Mouse (Mus musculus) gastrocnemius, postnatal 4 days (tissue): ENCODE measurements around the gene Carhsp1. TPM values are rescaled to one million over a fixed set of nuclear protein-coding genes. Genes with fewer than 3 reads are reported as not detected.

ENCODE experiments used
- DNase-seq, 2 experiments: peaks; one replicate each; pipeline ENCODE4 v3.0.0; 2021 to 2022; ENCODE audit warnings: low spot score in 2 of 2, mixed read lengths in 2 of 2
- long read RNA-seq, 2 experiments: library from polyadenylated mRNA; stranded (forward); transcript quantifications; one replicate each; pipeline ENCODE4 v2.0.0; 2021
- total RNA-seq, 2 experiments: library from RNA; stranded (reverse); gene quantifications; 2 replicates each; pipeline ENCODE4 v1.2.3; 2021

Gene Carhsp1
- total RNA-seq = 10 to 100 TPM; 44.8 to 49.2 TPM
- long read RNA-seq, experiment 1, transcript Carhsp1-201 (4 exons, 2,858 nt) = major isoform, 45 of 55 reads
- long read RNA-seq, experiment 1, partial matches to known transcripts = 0 of 55 reads
- long read RNA-seq, experiment 1, other reads (novel, unspliced or antisense) = 10 of 55 reads
- long read RNA-seq, experiment 2, transcript Carhsp1-201 (4 exons, 2,858 nt) = major isoform, 34 of 49 reads
- long read RNA-seq, experiment 2, partial matches to known transcripts = 0 of 49 reads
- long read RNA-seq, experiment 2, other reads (novel, unspliced or antisense) = 15 of 49 reads

DNA sequence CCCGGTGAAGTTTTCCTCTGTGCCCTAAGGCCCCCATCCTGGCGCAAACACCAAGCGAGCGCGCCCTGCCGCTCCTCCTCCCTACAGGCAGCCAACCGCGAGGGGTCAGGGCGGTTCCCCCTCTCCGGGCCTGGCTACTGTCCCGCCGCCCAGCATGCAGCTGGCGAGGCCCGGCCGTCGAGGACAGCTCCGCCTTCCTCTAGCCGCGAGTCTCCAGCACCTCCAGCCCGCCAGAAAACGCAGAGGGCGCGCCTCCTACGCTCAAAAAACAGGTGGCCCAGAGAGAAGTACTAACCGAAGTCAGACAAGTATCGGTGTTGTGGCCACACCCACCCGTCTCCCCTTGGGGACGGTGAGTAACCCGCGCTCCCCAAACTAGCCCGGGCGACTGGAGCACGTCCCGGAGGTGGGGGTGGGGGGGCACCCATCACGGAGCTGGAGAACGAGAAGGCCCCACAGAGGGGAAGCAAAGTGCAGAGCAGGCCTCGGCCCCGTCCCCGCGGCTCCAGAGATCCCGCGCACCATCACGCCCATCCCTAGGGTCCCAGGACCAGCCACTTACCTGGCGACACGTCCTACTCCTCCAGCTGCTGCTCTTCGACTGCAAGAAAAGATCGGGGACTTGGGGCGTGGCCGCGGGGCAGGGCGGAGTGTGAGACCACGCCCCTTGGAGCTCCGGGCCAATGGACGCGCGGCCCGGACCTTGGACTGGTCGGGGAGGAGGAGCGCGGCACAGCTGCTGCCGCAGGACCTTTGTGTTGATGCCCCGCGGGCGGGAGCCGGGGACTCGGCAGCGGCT is at the start of gene Carhsp1:
Carhsp1 (minus strand) TSS at position 605 of the 799 bp plus-strand sequence.
- peak; percentile 91 to 95 for DNase-seq

DNA sequence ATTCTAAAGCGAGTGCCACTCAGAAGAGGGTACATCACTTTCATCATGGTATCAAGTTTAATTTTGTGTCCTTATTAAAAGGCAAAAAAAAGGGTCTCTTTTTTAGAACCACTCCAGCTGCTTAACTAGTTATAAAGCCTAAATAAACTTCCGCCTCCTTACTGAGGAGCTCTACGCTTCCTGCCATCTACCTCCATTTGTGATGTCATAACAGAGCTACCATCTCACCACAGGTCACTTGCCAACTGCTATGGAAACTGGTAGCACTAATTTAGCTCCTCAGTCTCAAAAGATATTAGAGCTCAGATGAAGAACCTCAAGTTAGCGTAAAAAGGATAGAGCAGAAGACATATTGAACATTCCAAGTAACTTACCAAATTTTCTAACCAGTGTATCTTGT is 48.5 kb upstream of the Carhsp1 start:
- DNase-seq = no peak

DNA sequence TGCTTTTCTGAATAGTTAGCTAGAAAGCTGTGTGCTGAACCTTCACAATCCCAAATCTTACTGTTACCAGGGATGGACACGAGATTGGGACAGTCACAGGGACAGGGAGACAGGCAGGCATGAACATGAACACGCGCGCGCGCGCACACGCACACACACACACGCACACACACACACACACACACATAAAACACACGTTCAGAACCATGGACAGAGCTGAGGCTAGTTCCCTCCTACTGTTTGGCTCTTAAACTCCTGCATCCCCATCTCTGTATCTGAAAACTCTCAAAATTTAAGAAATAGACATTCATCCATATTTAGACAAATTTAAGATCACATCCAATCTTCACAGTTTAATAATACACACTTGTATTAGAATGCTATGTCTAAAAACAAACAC is 45.8 kb upstream of the Carhsp1 start:
- DNase-seq = no peak

DNA sequence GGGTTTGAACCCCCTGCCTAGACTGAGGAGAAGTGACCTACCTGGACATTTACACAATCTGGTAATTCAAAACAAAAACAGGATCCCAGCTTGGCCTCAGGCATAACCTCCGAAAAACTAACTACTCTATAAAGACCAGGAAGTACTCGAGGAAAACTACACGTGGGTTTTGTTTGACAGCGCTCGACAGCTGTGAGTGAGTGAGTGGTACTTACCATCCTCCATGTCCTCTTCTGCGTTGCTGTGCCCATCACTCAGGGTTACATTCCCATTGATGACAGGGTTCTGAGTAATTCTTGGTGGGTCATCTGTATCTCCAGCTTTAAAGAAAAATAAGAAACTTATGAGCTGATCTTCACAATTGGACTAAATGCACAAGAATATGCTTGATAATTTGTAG is 44.3 kb upstream of the Carhsp1 start:
- DNase-seq = no peak

DNA sequence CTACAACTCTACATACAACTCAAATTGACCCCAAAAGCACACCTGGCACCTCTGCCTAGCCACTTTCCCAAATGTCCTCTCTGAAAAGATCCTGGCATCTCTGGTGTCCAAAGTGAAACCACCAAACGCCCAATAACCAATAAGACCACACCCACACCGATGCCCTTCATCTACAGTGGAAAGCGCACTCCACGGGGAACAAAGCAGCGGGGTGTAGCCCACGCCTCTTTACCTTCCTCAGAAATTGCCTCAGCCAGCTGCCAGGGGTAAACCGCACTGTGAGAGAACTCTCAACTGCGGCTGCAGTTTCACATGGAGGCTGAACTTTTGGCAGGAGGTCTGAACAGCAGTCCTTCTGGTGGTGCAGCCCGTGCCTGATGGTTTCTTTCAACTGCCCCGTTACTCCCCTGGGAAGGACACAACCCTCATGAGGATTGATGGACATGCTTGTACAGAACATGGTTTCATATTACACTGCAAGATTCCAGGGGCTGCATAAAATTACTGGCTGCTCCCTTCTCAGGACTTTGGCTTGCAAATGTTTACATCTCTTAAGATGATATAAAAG is 43.6 kb upstream of the Carhsp1 start:
- no peak for DNase-seq

DNA sequence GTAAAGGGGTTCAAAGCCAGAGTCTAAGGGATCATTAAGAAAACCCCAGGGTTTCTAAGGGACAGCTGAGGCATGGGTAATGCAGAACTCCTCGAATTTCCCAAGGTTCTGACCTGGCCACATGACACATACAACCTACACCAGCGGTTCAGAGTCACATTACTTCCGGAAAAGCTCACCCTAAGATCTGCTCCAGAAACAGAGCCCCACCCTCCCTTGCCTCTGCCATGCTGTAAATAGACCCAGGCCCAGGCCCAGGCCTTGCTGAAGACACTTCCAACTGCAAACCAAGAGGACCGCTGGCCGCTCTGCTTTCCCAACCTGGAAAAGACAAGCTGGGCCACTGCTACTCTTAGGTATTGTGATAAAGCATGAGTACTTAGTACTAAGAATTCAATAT is 42.9 kb upstream of the Carhsp1 start:
- no peak for DNase-seq

DNA sequence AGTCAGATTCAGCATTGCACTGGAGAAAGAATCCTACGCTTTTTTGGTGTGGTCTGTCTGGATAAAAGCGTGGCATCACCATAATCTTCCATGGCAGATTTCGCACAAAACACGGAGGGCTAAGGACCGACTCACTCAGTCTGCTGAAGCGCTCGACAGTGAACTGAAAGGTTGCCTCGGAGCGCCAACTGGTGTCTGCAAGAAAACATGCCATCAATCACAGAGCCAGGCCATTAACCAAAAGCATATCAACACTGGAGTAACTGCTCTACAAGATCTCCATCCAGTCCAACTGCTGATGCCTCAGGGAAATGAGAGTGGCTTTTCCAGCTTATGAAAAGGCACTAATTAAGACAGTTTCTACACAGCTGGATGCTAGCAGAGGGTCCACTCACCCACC is 40.0 kb upstream of the Carhsp1 start:
- no peak for DNase-seq

DNA sequence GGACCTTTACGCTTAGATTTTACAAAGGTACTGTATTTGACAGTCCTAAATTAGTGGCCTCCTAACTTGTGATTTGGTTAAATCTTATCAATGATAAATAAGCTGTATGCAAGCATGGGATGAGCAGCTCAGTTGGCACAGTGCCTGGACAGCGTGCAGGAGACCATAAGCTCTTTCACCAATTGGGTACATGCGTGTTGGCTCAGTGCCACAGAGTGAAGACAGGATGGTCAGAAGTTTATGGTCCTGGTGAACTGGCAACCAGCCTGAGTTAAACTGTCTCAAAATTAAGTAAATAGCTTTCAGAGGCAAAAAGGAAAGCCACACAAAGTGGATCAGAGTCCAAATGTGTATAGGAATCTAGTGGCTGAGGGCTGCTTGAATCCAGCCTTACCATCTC is 28.6 kb upstream of the Carhsp1 start:
- DNase-seq = no peak

DNA sequence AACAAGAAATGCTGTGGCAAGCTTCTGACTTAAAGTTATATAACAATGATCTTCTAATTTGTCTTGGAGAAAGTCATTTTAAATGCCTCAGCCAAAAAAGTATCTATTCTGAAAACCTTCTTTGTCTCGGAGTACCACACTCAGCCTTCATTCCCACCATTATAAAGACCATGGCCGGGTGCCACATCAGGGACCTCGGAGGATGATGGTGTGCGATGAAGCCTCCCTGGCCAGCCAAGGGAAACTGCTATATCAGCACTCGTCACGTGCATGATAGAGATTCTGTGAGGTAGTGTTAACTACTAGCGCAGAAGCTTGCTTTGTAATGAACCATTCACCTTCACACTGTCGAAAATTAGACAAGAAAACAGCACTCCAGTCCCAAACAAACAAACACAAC is 27.6 kb upstream of the Carhsp1 start:
- no peak for DNase-seq

DNA sequence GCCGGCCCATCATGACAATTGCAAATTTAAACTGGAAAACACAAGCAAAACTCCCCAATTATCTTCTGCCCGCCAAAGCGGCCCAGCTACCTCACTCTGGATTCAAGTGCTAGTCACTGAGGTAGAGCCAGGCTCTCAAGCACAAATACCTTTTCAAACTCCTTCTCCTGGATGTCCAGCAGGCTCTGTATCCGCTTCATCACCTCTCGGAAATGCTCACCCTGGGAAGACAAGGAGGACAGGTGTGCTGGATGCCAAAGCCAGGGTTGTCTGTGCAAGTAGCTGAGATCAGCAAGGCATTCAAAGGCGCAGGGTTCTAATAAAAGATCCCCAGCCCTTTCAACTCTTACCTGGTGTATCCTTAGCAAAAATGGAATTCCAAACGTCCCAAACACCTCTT is 19.3 kb upstream of the Carhsp1 start:
- DNase-seq = no peak

DNA sequence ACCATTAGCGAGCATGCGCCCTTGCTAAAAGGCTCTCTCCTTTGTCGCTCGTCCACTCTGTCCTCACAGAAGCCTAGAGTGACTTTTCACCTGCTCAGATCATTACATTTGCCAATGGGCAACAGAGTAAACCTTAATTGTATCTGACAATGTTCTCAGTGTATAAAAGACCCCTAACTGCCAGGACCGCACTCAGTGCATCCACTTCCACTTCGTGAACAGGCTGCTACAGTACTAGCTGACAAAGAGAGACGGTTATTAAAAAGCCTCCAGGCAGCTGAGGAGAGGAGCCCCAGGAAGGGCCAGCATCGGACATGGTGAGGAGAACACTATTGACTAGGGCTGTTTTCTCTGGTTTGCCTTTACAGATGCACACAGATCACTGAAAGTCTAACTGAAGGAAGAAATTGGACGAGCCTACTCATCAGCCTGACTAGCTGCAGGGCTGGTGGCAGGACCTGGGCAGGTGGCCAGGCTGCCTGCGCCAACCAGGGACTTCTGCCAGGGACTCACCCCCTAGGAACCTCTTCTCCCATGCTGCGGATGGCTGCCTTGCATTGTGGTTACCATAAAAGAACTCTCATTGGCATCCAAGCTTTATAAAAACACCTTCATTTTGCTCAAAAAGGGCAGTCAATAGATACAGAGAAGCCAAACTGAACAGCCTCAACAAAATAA is 18.2 kb upstream of the Carhsp1 start:
- no peak for DNase-seq

DNA sequence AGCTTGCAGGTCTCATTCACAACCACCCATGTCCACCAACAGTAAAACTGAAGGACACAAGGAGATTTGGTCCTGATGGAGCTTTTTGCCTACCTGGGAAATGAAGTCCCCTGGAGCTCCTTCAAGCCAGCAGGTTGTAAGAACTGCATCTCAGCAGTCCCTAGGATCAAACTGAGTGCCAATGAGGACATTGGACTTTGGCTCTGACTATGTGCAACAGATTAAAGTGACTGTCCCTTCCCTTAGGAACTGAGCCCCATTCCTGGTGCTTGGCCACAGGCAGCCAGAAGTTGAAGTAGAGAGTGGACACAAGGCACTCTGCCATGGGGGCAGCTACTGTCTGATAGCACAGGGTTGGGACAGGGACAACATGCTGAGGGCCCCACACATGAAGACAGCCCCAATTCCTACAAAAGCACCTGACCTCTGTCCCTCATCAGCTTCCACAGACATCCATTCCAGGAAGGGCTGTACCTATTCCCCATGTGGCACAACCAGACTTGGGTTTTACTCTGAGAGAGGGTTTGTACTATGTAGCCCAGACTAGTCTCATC is 15.7 kb upstream of the Carhsp1 start:
- no peak for DNase-seq

DNA sequence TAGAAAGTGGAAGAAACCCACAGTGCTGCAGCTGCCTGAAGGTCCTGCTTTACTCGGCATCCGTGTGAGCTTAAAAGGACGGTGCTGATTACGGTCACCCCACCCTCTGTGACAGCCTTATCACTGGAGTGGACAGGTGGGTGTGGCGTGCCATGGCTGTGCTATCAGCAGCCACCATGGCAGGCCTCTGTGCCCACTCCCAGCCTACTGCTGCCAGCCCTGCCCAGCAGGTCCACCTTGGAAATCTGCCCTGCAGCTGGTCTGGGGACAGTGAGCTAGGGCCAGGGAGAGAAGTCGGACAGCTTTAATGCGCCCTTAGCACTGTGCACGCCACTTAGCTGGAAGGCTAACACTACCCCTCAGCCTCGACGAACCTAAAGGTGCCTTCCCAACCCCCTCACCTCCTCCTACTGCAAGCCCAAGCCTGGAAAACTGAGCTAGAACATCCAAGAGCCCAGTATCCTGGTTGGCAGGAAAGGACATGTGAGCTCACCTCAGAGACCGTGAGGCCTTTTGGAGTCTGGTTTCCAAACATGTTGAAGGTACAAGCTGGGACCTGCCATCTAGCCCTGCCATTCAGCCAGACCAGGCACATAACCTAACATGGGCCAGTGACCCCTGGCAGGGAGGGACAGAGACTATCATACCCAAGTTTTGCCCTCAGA is 15.0 kb upstream of the Carhsp1 start:
- DNase-seq = no peak

DNA sequence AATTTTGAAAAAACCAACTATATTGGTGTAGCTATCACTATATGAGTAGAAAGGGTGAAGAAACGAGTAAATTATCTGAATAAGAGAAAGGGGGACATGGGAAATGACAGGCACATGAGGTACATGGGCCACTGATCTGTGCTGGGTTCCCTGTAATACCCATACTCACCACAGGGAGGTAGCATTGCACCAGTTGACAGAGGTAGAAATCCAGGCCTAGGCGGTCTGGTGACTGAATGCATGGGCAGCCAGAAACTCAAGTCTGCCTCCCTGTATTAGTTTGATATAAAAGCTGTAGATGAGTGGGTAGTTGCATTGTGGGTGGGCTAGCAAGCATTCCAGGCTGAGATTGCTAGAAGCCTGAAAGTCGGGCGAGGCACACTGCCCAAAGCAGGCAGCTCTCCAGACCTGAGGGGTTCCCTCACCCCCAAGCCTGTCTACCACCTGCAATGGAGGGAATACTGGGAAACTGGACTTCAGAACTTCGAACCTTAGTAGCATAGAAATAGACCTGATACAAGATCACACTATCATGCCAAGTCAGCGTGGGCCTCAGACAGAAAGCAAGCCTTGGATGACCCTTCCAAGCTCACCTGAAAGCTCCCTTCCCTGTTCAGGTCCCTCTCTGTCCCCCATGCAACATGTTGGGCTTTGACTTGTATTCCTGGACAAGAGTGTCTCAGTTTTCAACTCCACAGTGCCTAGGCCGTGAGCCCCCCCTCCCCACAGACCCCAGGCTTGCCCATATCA is 14.3 kb upstream of the Carhsp1 start:
- peak in 1 of 2 experiments; percentile 71 for DNase-seq

DNA sequence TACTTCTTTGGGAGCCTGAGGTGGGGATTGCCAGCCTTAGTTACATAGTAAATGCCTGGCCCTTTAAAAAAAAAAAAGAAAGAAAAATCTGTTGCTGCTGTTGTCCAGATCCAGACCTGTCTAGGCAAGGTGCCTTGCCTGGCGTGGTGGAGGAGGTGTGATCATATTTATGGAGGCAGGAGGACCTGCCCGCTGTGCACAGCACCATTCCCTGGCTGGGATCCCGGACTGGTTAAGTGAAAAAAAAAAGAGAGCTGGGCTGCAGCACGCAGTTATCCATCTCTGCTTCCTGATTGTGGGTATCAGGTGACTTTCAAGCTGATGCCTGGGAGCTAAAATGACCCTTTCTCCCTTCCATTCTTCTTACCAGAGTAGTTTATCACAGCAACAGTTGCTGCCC is 13.1 kb upstream of the Carhsp1 start:
- DNase-seq = no peak

DNA sequence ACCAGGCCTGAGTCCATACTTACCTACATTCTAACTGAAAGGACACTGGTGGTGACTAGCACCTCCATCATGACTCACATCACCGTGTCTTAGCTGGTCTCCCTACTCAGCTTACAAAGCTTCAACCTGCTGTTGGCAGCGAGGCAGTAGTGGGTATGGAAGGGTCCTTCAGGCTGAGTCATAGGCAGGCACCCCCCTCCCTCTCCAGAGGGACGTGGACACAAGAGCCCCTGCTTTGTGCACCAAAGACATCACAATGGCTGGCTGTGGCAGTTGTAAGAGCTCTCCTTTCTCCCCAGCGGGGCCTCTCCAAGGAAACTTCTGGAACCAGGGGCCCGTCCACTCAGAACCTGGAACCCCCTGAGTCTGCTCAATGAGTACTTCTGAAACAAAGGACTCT is 8.5 kb upstream of the Carhsp1 start, which contains the start of gene Gm5767:
Gm5767 (plus strand) TSS at position 301 of the 400 bp plus-strand sequence.
- DNase-seq = no peak

DNA sequence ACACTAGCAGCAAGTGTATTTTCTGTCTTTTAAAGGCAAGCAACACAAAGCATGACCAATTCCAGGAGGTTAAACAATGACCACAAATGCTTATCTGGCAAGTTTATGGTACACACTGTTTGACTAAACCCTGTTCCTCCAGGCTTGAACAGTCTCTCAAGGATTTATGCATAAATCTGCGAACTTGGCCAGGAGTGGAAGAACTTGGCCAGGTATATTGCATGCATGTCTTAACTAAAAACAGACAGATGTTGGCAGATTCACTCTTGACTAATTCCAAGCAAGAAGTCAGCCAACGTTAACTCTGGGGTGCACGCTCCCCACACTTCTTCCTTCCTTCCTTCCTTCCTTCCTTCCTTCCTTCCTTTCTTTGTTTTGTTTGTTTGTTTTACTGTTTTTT is 7.8 kb upstream of the Carhsp1 start:
- DNase-seq = no peak

DNA sequence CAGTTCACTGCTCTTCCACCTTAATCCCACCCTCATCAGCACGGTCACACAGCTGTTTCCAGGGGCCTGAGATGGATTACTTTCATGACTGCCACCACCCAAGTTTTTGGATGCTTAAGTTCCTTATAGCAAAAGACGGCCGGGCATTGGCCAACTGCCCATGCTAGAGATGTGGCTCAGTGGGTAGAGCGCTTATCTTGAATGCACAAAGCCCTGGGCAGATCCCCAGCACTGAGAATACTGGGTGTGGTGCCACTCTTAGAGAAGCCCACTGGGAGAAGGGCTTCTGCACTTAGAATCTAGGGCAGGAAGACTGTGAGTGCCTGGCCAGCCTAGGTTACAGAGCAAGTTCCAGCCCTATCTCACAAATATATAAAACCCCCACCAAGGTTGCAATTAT is 6.7 kb upstream of the Carhsp1 start:
- DNase-seq = no peak

DNA sequence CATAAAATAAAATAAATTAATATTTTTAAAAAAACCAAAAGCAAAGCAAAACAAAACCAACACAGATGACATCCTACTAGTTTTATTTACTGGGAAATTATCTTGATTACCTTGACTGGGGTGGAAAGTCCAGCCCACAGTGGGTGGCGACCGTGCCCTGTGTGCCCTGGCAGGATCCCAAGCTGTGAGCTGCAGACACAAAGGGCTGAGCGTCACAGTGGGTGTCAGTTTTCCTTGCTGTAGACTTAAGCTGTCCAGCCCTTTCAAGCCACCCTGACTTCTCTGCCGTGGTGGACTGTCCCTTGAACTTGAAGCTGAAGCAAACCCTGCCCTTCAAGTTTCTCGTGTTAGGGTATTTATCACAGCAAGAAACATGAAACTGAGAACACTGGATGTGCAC is 6.1 kb upstream of the Carhsp1 start:
- DNase-seq = no peak

DNA sequence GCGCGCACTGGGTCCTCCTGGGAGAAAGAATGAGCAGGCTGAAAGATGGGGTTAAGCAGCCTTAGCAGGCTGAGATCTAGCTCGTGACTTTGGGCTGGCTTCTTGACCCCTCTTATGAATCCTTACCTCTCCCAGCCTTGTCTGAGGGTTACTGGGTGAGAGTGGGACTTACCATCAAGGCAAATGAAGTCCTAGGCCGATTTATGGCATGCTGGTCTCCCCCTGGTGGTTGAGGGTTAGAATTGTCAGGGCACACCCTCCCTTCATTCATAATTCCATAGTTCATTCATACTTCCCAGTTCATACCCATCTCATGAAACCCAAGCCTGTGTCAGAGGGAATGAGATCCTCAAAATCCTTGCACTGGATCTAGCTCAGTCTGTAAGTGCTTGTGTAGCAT is 4.8 kb upstream of the Carhsp1 start:
- no peak for DNase-seq
